Mouse (Mus musculus): ENCODE results near the gene Abcb1a. TPM values are rescaled to one million over a fixed set of nuclear protein-coding genes. Genes with fewer than 3 reads are reported as not detected.

Abcb1a gene
- 1.5 and 1.7 TPM in 2 replicates for polyA plus RNA-seq (2014; fragmentation: Nextera tagmentation; extraction: Ambion mirVana)

GRCm38 (mm10) chr5:8659911-8660737, at the start of gene Abcb1a:
Gene Abcb1a (plus strand): TSS chr5:8660077.
- 4% methylated on average over 37 of the region's 37 CpGs for WGBS
- no peak for TF ChIP-seq CTCF (IDR thresholded peaks at IDR 0.05; ENCODE audit: low read depth)

GRCm38 (mm10) chr5:8622071-8622595, 37.7 kb upstream of the Abcb1a start:
- ATAC-seq (ENCODE audit: insufficient read depth): peak; percentile 68
- H3K27ac ChIP-seq (ENCODE audit: low read depth): no peak overlapping the region
- TF ChIP-seq CTCF (IDR thresholded peaks at IDR 0.05; ENCODE audit: low read depth): no peak

More at GRCm38 (mm10) chr5:8659911-8660737, at the start of gene Abcb1a:
- Histone ChIP-seq H3K9ac (peak within 1 kb of the TSS; percentile 36; the same call in 1 of the 2 replicates), H3K4me3 (ENCODE audit: low read depth, low read length) (peak within 1 kb of the TSS; percentile 32), H3K27me3 (ENCODE audit: insufficient read depth, low read length) (no peaks in the 10 kb centered on the region), H3K4me1 (ENCODE audit: insufficient read depth) (no peaks in the 10 kb centered on the region), H3K36me3 (ENCODE audit: insufficient read depth) (no peaks in the 10 kb centered on the region), H3K4me2 (peak within 1 kb of the TSS; percentile 75), H3K27ac (ENCODE audit: low read depth) (no peak within 1 kb of the TSS), H3K9me3 (ENCODE audit: low read depth, low read length) (no peaks in the 10 kb centered on the region)
- DNase-seq (peak; percentile 40), ATAC-seq (ENCODE audit: insufficient read depth) (peak; percentile 81)

GRCm38 (mm10) chr5:8622596-8623231, 37.2 kb upstream of the Abcb1a start, which contains the start of gene Rundc3b:
Gene Rundc3b (minus strand): TSS chr5:8622952.
- H3K9ac ChIP-seq: peak within 1 kb of the TSS; percentile 59
- peak; percentile 87 for DNase-seq
- H3K4me1 ChIP-seq (ENCODE audit: insufficient read depth): no peaks in the 10 kb centered on the region
- H3K27me3 ChIP-seq (ENCODE audit: insufficient read depth, low read length): no peaks in the 10 kb centered on the region
- peak within 1 kb of the TSS; percentile 68 for H3K4me3 ChIP-seq (ENCODE audit: low read depth, low read length)
- no peak within 1 kb of the TSS for H3K27ac ChIP-seq (ENCODE audit: low read depth)
- H3K9me3 ChIP-seq (ENCODE audit: low read depth, low read length): no peaks in the 10 kb centered on the region
- no peaks in the 10 kb centered on the region for H3K36me3 ChIP-seq (ENCODE audit: insufficient read depth)
- peak within 1 kb of the TSS; percentile 99 for H3K4me2 ChIP-seq
- TF ChIP-seq CTCF (IDR thresholded peaks at IDR 0.05; ENCODE audit: low read depth): 0 out of 2 replicates have a peak, but pooled peaks have one; percentile 3
- peak; percentile 97 for ATAC-seq (ENCODE audit: insufficient read depth)
- under 1% methylated on average over 59 of the region's 74 CpGs for WGBS

More at GRCm38 (mm10) chr5:8622071-8622595, 37.7 kb upstream of the Abcb1a start:
- DNase-seq: peak; percentile 68
- no peaks in the 10 kb centered on the region for H3K4me1 ChIP-seq (ENCODE audit: insufficient read depth)
- H3K9me3 ChIP-seq (ENCODE audit: low read depth, low read length): no peaks in the 10 kb centered on the region
- H3K4me3 ChIP-seq (ENCODE audit: low read depth, low read length): peak overlapping the region; percentile 68
- H3K9ac ChIP-seq: peak overlapping the region; percentile 59
- no peaks in the 10 kb centered on the region for H3K27me3 ChIP-seq (ENCODE audit: insufficient read depth, low read length)
- H3K36me3 ChIP-seq (ENCODE audit: insufficient read depth): no peaks in the 10 kb centered on the region
- H3K4me2 ChIP-seq: peak overlapping the region; percentile 99
- WGBS: under 1% methylated on average over 48 of the region's 49 CpGs

GRCm38 (mm10) chr5:8632901-8633300, 27.0 kb upstream of the Abcb1a start:
- DNase-seq: no peak
- WGBS: 69% methylated on average over 3 of the region's 3 CpGs
- no peaks in the 10 kb centered on the region for H3K27me3 ChIP-seq (ENCODE audit: insufficient read depth, low read length)

GRCm38 (mm10) chr5:8634489-8634975, 25.3 kb upstream of the Abcb1a start:
- TF ChIP-seq CTCF (IDR thresholded peaks at IDR 0.05; ENCODE audit: low read depth): no peak
- Histone ChIP-seq H3K4me2 (no peak overlapping the region), H3K27ac (ENCODE audit: low read depth) (no peak overlapping the region), H3K27me3 (ENCODE audit: insufficient read depth, low read length) (no peaks in the 10 kb centered on the region), H3K9ac (no peak overlapping the region), H3K9me3 (ENCODE audit: low read depth, low read length) (no peaks in the 10 kb centered on the region), H3K4me1 (ENCODE audit: insufficient read depth) (no peaks in the 10 kb centered on the region), H3K4me3 (ENCODE audit: low read depth, low read length) (no peak overlapping the region), H3K36me3 (ENCODE audit: insufficient read depth) (no peaks in the 10 kb centered on the region)
- no peak for DNase-seq
- no peak for ATAC-seq (ENCODE audit: insufficient read depth)

More at GRCm38 (mm10) chr5:8632901-8633300, 27.0 kb upstream of the Abcb1a start:
- H3K9me3 ChIP-seq (ENCODE audit: low read depth, low read length): no peaks in the 10 kb centered on the region
- no peak overlapping the region for H3K4me2 ChIP-seq
- H3K4me1 ChIP-seq (ENCODE audit: insufficient read depth): no peaks in the 10 kb centered on the region
- ATAC-seq (ENCODE audit: insufficient read depth): no peak
- H3K9ac ChIP-seq: no peak overlapping the region
- H3K4me3 ChIP-seq (ENCODE audit: low read depth, low read length): no peak overlapping the region
- no peaks in the 10 kb centered on the region for H3K36me3 ChIP-seq (ENCODE audit: insufficient read depth)
- TF ChIP-seq CTCF (IDR thresholded peaks at IDR 0.05; ENCODE audit: low read depth): no peak
- no peak overlapping the region for H3K27ac ChIP-seq (ENCODE audit: low read depth)

- no peak overlapping the region for H3K4me3 ChIP-seq (ENCODE audit: low read depth, low read length)
- H3K27me3 ChIP-seq (ENCODE audit: insufficient read depth, low read length): no peaks in the 10 kb centered on the region
- H3K4me2 ChIP-seq: no peak overlapping the region
- no peak overlapping the region for H3K9ac ChIP-seq
- H3K9me3 ChIP-seq (ENCODE audit: low read depth, low read length): no peaks in the 10 kb centered on the region
- no peaks in the 10 kb centered on the region for H3K36me3 ChIP-seq (ENCODE audit: insufficient read depth)
- no peak for TF ChIP-seq CTCF (IDR thresholded peaks at IDR 0.05; ENCODE audit: low read depth)
- WGBS: 86% methylated on average over 4 of the region's 4 CpGs
- H3K27ac ChIP-seq (ENCODE audit: low read depth): no peak overlapping the region
- H3K4me1 ChIP-seq (ENCODE audit: insufficient read depth): no peaks in the 10 kb centered on the region
- ATAC-seq (ENCODE audit: insufficient read depth): no peak
- DNase-seq: no peak
These were observed 11.6 kb upstream of the Abcb1a start for GRCm38 (mm10) chr5:8648300-8648699.

- no peak overlapping the region for H3K9ac ChIP-seq
- ATAC-seq (ENCODE audit: insufficient read depth): no peak
- H3K4me3 ChIP-seq (ENCODE audit: low read depth, low read length): no peak overlapping the region
- H3K27ac ChIP-seq (ENCODE audit: low read depth): no peak overlapping the region
- no peak for TF ChIP-seq CTCF (IDR thresholded peaks at IDR 0.05; ENCODE audit: low read depth)
- H3K9me3 ChIP-seq (ENCODE audit: low read depth, low read length): no peaks in the 10 kb centered on the region
- no peak overlapping the region for H3K4me2 ChIP-seq
- DNase-seq: no peak
- no peaks in the 10 kb centered on the region for H3K36me3 ChIP-seq (ENCODE audit: insufficient read depth)
- no peaks in the 10 kb centered on the region for H3K27me3 ChIP-seq (ENCODE audit: insufficient read depth, low read length)
- no peaks in the 10 kb centered on the region for H3K4me1 ChIP-seq (ENCODE audit: insufficient read depth)
These were observed 11.1 kb upstream of the Abcb1a start for GRCm38 (mm10) chr5:8648774-8649173.
